Mouse (Mus musculus): ENCODE measurements around the gene Ins2.

Gene Ins2

DNA sequence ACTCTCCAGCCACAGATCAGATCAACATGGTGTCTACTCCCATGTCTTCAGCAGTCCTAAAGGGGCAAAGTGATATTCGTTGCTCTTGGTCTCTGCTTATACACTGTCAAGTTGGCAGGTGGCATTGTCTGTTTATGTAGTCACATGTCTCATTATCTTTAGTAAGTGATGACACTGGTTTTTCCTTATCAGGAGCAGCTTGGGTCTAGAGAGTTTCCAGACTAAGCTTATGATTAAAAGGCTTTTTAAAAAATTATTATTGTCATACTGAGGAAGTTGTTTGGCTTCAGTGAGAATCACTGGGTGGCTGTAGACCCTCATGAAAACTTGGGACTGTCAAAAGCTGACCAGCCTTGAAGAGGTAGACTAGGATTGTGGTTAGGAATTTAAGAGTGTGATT, at the start of gene Ins2:
Gene Ins2 (minus strand): TSS at position 101 of the 400 bp plus-strand sequence.
- DNase-seq, result no peak

DNA sequence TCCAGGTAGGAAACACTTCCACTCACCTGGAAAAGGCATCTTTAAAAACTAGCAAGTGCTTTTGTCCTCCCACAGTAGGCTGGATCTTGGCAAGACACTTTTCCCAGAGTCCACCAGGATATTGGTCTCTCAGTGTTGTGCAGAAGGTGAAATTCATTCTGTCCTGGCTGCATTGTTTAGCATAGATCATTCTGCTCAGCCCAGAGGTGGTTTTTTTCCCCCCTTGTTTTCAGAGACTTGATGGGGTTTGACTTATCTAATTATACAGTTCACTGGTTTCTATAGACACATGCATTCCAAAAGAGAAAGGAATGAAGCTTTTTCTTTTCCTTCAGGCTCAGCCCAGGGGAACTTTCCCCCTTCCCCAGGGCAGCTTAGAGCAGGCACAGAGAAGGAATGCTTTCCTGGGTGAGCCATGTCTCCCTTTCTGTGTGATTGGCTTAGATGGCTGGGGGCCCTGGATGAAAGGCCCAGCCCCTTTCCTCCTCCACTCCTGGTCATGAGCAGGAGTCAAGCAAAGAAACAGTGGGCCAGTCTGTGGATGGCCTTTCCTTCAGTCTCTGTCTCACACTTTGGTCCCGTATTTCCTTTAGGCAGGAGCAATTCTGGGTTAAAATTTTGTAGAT, 49.6 kb upstream of the Ins2 start:
- DNase-seq, result peak; percentile 64

DNA sequence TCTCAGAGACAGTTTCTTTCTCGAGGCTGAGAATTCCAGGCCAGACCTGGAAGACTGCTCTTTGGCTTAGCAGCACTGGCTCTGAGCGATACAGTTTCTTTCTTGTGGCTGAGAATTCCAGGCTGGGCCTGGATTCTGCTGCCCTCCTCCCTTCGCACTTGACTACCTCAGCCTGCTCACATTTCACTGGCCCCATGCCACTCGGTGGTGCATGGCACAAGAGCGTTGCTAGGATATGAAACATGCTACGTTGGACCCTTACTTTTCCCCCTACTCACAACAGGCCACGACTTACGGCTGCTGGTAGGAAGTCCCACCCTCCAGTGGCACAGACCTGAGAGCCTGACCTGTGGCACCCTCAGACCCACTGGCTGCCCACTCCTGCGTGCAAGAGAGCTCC, 46.5 kb upstream of the Ins2 start:
- DNase-seq, result peak; percentile 76

DNA sequence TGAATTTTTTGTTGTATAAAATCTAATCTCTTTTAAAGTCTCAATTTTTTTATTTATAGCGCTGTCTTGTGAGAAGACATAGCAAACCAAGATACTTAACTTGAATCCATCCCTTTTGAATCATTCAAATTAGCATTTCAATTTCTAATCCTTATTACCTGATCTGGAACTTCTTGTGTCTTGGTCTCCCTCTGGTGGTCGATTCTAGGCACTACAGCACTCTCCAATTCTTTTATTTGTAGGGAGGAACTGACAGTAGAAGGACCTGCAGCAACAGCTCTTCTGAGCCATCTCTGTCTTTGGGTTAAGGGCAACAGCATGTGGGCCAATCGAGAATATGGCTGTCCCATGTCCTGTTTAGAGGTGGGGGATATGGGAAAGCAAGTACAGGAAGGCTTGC, 5.4 kb downstream of the Ins2 start:
- DNase-seq, result no peak

DNA sequence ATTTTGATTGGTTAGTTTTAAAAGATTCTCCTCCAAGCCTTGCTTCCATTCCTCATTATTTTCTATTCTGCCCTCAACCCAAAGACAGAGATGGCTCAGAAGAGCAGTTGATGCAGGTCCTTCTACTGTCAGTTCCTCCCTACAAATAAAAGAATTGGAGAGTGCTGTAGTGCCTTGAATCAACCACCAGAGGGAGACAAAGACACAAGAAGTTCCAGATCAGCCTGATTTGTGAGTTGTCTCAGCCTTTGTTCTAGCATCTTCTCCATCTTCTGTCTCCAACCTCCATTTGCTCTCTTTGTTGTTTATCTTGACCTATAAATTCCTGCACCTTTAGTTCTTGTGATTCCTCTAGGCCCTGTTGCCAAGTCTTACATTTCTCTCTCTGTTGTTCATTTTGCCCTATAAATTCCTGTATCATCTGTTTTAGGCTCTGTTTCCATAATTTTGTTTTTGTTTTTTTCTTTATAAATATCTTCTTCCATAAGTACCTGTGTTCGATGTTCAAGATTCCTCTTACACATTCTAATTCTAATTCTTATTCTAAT, 6.2 kb downstream of the Ins2 start:
- DNase-seq, result no peak

DNA sequence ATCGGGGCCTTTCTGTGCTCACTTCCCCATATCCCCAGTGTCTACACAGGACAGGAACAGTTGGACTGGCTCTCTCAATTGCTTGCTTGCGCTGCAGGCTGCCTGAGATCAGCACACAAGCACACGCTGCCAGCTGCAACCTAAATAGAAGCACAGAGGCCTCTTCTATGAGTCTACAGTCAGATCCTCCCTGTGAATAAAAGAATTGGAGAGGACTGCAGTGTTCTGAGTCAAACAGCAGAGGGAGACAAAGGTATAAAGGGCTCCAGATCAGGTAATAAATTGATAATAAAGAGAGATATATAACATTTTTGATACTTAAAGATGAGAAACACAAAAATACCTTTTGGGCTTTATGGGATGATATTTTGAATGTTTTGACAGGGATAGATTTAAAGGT, 17.2 kb downstream of the Ins2 start:
- DNase-seq, result no peak

DNA sequence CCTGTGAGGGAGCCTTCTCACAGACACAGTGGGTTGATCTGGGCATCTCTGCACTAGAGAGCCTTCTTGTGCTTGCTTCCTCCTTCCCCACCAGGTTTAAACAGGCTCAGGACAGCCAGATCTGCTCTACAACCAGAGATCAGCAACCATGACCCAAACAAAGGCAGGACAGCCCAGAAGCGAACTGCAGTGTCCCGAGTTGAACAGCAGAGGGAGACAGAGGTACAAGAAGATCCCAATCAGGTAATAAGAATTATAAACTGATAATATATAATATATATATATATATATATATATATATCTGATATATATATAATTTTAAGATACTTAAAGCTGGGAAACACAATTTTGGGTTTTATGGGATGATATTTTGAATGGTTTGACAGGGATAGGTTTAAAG, 22.5 kb downstream of the Ins2 start:
- no peak for DNase-seq

DNA sequence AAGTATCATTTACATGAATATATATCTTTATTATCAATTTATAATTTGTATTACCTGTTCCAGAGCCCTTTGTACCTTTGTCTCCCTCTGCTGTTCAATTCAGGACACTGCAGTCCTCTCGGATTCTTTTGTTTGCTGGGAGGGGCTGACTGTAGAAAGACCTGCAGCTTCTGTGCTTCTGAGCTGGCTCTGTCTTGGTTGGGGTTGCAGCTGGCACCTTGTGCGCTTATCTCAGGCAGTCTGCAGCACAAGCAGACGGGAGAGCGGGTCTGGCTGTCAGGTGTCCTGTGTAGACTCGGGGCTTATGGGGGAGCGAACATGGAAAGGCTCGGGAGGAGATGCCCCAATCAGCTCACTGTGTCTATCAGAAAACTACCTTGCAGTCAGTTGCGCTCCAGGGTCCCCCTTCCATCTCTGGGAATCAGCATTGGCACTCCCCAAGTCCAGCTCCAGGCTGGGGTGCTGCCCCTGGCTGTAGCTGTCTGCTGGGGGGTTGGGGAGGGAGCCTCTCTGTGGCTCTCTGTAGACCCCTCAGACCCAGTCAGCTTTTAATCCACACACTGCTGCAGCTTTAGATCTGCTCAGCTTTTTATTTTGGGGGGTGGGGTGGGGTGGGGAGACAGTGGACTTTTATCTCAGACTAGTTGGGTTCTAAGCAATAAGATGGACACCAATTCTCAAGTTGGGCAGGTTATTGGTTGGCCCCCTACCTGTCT, 28.2 kb downstream of the Ins2 start:
- DNase-seq, result peak; percentile 79

DNA sequence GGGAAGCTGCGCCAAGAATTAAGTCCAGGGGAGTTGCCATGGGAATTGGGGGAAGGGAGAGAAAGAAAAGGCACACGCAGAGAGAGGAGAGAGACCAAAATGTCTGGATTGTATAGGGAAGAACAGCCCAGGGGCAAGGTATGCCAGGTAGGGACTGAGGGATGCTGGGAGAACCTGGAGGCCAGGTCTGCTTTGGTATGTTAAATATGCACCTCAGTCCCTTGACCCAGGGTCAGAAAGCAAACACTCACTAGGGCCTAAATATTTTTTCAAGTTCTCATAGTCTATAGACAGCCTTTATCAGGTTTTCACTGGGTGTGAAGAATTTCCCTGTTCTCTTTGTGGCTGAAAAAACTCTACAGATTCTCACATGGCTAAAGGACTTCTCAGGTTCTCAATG, 36.3 kb downstream of the Ins2 start:
- no peak for DNase-seq

DNA sequence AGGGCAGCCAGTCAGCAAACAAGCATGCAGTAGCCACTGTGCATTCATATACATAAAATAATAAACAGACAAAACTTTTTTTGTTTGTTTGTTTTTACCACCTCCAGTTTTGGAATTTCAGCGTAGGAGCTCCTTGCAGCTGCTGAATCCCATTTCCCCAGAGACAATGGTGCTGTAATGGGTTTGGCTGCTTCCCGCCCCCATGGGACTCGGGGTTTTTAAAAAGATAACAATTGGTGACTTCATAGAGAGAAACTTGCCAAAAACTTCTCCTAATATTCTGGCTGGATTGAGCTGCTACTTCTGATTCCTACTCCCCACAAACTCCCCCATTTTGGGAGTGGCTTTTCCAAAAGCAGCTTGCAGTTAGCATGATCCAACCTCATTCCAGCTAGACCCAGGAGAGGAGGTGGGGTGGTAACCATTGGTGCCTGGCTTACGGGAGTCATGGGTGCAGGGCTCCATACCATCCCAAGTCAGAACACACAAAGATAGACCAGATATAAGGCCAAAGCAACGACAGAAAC, 43.8 kb downstream of the Ins2 start:
- DNase-seq, result peak; percentile 97

DNA sequence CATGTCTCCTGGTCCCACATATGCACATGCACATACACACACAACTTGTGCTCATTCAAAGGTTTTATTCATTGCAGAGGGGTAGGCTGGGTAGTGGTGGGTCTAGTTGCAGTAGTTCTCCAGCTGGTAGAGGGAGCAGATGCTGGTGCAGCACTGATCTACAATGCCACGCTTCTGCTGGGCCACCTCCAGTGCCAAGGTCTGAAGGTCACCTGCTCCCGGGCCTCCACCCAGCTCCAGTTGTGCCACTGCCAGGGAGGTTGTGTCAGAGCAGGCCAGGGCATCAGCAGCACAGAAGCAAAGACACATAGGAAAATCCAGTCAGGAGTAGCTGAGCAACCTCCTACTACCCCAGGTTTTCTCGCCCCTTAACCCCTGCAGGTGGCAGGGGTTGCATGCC, 64.6 kb downstream of the Ins2 start:
- peak; percentile 93 for DNase-seq

DNA sequence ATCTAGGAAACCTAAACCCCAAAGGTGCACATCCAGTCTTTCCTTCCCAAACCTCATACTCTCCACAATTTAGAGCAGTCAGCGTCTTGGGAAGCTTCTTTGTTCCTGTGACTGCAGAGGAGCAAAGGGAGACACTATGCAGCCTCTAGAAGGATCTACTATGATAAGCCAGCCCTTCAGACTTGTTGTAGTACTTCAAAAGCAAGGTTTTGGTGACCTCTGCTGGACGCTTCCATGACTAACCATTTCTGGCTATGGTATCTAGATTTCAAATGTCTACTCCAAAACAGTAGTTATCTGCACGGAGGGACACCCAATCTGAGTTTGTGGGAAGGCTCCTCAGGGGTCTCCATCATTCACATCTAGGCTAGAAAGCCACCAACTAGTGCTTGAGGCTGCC, 67.5 kb downstream of the Ins2 start:
- peak; percentile 66 for DNase-seq

DNA sequence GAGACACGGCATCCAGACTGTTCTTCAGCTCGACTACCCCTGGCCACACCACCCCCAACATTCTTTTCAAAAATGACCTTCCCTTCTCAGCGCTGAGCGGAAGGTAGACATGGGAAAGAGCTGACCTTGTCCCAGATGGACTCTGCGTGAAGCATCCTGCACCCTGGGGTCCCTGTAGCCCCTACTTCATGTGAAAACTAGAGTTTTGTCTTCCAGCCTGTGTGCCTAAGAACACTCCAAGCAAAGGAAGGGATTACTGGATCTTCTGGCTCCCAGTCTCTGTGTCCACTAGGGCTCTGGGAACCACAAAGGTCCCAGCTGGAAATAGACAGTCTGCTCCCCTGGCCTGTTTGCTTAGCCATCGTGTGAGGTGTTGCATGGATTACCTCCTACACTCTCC, 68.0 kb downstream of the Ins2 start:
- DNase-seq, result peak; percentile 74

DNA sequence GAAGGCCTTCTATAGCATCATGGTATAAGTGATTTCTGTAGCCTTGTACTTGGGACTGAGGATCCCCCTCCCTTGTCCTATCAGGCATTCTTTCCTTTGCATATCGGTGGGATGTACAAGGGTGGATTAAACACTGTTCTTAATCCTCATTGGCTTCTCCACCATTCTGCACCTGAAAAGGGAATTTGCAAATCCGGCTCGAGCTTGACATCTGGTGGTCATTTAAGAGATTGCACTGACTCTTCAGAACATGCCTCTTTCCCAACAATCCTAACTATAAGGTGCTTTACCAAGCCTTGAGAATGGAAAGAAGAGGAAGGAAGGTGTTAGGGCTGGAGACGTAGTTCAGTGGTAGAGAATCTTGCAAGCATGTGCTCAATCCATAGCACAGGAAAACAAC, 71.1 kb downstream of the Ins2 start:
- peak; percentile 48 for DNase-seq

DNA sequence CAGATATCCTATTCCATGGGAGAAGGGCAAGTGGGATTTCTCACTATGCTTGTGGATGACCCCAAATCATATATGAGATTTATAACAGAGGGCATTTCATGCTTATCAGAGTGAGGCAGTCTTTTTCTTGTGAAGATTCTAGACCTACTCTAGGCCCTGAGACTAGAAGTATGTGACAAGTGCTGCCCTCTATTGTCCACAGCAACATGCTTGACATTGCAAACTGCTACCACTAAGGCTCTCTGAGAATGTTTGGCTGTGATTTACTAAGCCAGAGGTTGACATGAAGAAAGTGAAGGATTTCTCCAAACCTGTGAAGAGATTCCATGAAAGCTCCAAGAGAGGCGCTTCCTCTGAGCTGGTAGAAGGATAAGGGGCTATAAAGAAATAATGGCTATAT, 72.1 kb downstream of the Ins2 start:
- DNase-seq, result peak; percentile 14

DNA sequence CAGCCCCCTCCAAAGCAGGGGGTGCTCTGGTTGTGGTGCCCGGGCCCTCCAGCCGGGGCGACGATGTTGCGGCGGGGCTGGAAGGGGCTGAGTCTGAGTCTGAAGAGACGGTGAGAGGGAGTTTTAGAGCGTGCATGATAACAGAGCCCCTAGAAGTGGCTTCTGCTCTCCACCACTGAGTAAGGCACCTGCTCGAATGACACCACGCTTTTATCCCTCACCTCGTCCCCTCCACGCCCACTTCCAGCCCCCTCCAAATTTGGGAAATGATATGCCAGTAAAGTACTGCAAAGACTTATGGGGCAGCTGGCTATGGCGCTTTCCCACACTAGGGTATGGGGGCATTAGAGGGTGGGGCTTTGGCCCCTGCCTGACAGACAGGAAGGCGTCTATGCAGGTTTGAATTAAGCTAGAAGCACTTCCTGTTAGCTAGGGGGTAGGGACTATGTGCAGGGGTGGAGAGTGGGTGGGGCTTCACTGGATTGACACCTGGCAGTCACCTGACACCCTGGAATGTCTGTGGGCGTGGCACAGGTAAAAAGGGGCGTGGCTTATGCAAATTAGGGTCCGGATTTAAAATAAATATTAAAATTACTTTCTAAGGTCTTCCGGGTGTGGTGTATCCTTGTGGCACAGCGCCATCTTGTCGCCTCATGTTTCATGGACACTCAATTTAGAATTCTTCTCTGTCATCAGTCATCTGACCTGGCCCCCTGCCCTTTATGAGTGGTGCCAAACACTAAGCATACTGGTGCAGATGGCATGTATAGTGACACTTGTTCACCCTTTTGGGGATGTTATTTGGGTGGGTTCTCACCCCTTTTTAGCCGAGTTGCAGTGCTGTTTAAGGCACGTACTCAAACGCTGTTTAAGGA, 73.2 kb downstream of the Ins2 start, which contains the start of gene Gm49394:
Gene Gm49394 (minus strand): TSS at position 192 of the 875 bp plus-strand sequence.
- peak; percentile 85 for DNase-seq

DNA sequence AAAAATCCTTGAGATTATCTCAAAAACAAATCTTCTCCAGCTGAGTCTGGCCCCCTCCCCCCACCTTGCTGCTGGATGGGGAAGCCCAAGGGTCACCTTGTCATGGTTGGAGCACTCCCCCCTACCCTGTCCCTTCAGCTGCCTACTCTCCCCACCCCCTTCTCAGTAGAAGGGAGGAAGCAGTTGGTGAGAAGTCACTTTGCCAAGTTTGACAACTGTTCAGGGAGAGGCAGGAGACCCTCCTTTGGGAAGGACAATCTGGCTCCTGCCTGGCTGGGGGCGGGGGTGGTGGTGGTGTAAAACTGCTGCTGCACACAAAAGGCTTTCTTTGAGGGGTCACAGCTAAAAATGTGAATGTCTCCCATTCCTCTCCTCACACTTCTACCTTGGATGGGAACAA, 74.9 kb downstream of the Ins2 start:
- peak; percentile 76 for DNase-seq

DNA sequence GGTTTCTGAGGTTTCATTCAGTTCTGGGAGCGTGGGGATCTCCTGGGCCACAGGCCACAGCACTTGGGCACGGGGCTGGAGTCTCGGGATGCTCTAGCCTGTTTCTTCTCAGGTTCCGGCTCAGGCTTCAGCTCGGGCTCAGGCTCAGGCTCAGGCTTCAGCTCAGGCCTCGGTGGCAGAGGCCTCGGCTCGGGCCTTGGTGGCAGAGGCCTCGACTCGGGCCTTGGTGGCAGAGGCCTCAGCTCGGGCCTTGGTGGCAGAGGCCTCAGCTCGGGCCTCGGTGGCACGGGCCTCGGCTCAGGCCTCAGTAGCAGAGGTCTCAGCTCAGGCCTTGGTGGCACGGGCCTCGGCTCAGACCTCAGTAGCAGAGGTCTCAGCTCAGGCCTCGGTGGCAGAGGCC, 75.7 kb downstream of the Ins2 start:
- peak; percentile 76 for DNase-seq

DNA sequence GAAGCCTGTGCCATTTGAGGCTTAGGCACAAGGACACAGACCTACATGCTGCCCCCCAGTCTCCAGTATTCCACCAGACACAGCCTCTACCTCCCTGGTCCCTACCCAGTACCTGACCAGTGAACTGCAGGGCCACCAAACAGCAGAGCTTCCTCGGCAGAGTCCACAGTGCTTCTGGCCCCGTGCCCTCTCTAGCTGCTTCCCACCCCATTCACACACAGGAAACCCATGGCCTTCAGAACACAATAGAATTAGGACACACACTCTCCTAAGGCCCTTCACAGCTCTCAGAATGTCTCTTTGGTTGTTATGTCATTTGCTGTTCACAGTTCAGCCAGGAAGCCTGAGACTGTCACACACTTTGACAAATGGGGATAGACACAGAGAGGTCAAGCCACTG, 76.5 kb downstream of the Ins2 start, which contains the start of gene Igf2:
Gene Igf2 (minus strand): TSS at position 158 of the 400 bp plus-strand sequence.
- DNase-seq, result peak; percentile 94

DNA sequence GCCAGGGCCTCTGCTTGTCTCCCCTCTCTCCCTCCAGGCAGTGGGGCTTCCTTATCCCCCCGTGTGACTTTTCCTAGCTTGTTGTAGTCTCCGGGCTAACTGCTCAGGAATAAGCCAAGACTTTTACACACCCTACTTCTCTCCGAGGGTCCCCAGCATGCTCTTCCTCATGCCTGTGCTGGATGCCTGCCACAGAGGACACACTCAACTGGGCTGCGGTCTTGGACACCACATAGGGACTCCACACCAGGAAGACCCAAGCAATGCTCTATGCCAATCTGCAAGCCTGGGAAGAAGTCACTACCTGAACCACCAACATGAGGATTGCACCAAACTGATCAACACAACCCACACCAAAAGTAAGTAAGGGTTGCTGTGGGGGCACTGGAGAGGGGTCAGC, 77.1 kb downstream of the Ins2 start:
- DNase-seq, result peak; percentile 93

DNA sequence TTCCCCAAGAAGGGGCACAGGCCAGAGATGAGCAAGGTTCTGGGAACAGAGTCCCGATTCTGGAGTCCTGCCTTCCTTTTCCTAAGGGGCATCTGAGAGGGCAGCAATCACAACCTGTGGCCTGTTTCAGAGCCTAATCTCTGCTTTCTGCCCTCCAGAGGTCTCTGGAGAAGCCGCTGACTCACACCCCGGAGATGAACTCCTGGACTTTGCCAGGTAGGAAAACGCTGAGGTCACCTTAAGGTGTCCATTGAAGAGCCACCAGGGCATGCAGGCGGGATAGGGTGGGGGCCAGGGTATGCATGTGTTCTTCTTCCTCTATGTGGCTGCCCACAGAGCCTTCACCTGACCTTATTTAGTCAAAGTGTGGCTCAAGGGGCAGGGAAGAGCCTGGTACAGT, 77.8 kb downstream of the Ins2 start:
- DNase-seq, result peak; percentile 87

DNA sequence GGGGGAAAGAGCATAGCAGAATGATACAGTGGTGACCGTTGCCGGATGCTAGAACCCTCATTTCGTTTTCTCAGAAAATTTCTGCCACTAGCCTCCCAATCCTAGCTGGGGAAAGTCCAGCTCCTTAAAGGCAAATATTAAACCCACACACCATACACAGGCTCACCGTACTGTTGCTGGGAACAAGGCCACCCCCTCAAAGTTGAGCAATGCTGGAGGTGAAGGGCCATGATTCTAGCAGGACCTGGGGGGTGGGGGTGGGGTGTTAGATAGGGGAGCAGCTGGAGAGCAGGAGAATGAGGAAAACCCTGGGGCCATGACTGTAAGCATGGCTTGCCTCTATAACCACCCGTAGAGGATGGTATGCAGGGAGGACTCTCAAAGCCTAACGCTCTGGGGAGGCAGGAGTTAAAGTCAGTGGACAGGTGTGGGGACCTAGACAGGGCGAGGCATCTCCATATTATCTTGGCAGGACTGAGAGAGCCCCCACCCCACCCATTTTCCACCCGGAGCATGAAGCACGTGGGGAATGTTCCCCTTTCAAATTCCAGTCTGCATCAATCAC, 78.6 kb downstream of the Ins2 start:
- peak; percentile 71 for DNase-seq

DNA sequence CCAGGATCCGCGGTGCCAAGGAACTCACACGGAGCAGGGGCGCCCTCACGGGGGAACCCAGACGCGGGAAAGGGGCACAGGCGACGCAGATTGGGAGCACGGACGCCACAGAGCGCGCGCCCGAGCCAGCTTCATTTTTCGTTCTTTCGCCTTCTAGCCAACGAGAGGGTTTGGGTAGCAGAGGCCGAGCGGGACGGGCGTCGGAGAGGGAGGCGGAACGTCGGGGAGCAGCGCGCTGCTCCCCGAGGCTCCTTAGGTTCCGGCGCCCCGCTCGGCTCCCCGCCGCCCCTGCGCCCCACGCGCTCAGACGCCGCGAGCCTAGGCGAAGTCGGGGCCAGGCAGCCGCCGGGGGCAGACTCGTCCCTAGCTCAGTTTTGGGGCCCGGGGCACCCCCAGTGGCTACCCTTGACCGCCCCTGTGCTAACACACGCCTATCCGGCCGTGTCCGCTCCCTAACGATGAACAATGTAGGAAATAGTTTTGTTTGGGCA, 79.2 kb downstream of the Ins2 start:
- DNase-seq, result peak; percentile 34
